Mouse (Mus musculus): ENCODE measurements around the gene Vwa3b. TPM values are rescaled to one million over a fixed set of nuclear protein-coding genes. Genes with fewer than 3 reads are reported as not detected.

Gene Vwa3b
- polyA plus RNA-seq (2016; fragmentation: Nextera tagmentation; extraction: Ambion mirVana), result 0.82 and 1.8 TPM in 2 replicates

DNA sequence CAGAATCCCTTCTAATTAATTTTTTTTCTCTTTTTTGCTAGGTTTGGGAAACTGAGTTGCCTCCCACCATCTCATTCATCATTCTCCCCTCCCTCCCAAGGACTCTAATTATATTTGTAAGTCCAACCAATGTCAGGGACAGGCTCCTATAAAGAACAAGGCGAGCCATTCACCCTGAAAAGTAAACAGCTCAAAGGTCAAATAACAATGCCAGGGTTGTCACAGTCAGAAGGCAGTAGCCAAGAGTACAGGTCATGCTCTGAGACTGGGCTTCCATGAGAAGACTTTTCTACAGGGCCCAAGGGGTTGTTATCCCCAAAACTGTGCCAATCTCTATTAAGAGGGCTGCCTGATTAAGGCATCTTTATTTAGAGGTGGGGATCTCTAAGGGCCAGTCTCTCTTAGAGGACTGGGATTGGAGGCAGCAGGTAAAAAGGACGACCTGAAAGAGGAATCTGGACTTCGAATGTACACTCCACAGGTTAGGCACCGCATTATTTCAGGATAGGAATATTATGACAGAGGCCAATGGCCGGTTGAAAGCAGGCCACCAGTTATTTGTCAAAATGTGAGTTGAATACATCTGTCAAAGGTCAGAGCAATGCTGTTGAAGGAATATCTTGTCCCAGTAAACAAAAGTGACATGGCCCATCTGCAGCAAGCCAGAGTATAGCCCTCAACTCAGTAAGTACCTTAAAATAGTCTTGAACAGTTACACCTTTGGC is at the start of gene Vwa3b:
Gene Vwa3b (plus strand): TSS at position 635 of the 725 bp plus-strand sequence.
- no peak for ATAC-seq (ENCODE audit: low FRiP score)
- no peak within 1 kb of the TSS for H3K9ac ChIP-seq
- peaks cover 9% of the 10 kb centered on the region for H3K4me1 ChIP-seq
- H3K4me3 ChIP-seq (replicated peaks), result no peak within 1 kb of the TSS
- no peaks in the 10 kb centered on the region for H3K36me3 ChIP-seq (replicated peaks)
- H3K27me3 ChIP-seq, result no peaks in the 10 kb centered on the region; the same call in 1 of the 2 replicates
- H3K4me2 ChIP-seq, result no peak within 1 kb of the TSS
- 79% methylated on average over 5 of the region's 5 CpGs for WGBS
- H3K9me3 ChIP-seq, result no peaks in the 10 kb centered on the region
- no peak within 1 kb of the TSS for H3K27ac ChIP-seq

DNA sequence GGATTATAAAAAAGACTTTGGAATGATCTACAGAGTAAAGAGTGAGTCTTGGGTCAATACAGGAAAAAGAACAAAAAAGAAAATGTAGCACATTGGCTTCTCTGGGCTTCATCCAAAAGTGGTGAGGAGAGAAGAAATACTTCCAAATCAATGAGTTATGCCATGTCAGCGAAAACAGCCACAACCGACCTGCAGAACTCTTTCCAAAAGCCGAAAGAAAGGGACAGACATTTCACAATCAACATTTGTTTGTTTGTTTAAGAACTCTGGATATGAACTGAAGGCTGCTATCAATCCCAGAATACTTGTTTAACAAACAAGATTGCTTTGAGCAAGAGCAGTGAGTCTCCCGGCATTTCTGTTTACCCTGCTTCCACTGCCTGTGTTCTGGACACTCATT is 49.6 kb upstream of the Vwa3b start:
- Histone ChIP-seq H3K9ac (no peak overlapping the region), H3K27ac (no peak overlapping the region), H3K9me3 (0 out of 2 replicates have a peak, but pooled peaks cover 3% of the 10 kb centered on the region), H3K27me3 (no peaks in the 10 kb centered on the region), H3K36me3 (replicated peaks) (no peaks in the 10 kb centered on the region), H3K4me1 (no peaks in the 10 kb centered on the region), H3K4me2 (no peak overlapping the region), H3K4me3 (replicated peaks) (no peak overlapping the region)
- no peak for ATAC-seq (ENCODE audit: low FRiP score)
- WGBS, result 93% methylated on average over 4 of the region's 4 CpGs

DNA sequence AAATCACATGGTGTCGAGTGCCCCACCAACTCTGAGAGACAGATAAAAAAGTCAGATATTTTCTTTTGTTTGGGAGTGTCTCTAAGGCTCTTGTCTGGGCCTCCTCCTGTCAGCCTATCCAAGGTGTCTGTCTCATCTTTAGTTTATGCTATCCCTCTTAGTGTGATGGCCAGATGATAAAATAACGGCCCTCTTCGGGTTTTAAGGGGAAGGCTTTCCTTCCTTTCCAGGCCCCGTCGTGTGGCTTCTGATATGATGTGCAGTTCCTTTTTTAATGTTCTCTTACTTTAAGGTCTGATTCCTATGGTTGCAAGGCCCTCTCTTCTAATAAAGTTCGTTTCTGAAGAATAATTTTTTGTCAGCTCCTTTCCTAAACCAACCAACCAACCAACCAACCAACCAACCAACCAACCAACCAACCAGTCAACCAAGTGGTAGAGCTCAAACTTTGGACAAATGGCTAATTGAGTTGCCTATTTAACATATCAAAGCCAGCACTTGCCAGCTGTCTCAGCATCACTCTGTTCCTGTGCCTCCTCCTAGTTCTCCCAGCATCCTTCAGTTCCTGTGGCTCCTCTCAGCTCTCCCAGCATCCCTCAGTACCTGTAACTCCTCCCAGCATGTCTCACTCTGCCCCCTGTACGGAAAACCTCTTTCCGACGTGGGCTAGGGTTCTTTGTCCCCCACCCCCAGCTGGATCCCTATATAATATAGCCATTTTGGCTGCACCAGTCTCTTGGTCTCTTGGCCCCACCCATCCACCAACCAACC is 44.0 kb upstream of the Vwa3b start:
- no peak overlapping the region for H3K4me2 ChIP-seq
- no peaks in the 10 kb centered on the region for H3K36me3 ChIP-seq (replicated peaks)
- no peak overlapping the region for H3K27ac ChIP-seq
- WGBS, result 87% methylated on average over 9 of the region's 9 CpGs
- no peak overlapping the region for H3K4me3 ChIP-seq (replicated peaks)
- ATAC-seq (ENCODE audit: low FRiP score), result no peak
- peaks cover 22% of the 10 kb centered on the region for H3K4me1 ChIP-seq
- H3K9me3 ChIP-seq, result no peaks in the 10 kb centered on the region
- peaks cover 18% of the 10 kb centered on the region for H3K27me3 ChIP-seq
- no peak overlapping the region for H3K9ac ChIP-seq

DNA sequence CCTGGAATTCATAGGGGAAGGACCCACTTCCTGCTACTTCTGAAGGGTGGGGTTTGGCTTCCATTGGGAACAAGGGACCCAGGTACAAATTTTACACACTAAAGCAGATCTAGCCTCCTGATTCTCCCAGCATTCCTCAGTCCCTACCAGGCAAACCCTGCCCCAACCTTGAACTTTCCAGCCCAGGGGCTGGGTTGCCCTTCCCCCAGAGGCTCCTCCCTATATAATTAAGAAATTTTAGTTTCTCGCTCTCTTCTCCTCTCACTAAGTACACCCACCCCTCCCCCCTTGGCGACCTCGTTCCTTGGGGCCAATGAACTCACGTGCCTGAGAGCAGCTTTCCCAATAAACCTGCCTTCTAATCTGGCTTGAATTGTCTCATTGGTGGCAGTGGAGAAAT is 42.6 kb upstream of the Vwa3b start:
- Histone ChIP-seq H3K4me2 (no peak overlapping the region), H3K27ac (no peak overlapping the region), H3K4me3 (replicated peaks) (no peak overlapping the region), H3K27me3 (peaks cover 18% of the 10 kb centered on the region), H3K9ac (no peak overlapping the region), H3K36me3 (replicated peaks) (no peaks in the 10 kb centered on the region), H3K4me1 (peaks cover 22% of the 10 kb centered on the region), H3K9me3 (no peaks in the 10 kb centered on the region)
- 29% methylated on average over 4 of the region's 4 CpGs for whole genome bisulfite sequencing
- no peak for ATAC-seq (ENCODE audit: low FRiP score)

DNA sequence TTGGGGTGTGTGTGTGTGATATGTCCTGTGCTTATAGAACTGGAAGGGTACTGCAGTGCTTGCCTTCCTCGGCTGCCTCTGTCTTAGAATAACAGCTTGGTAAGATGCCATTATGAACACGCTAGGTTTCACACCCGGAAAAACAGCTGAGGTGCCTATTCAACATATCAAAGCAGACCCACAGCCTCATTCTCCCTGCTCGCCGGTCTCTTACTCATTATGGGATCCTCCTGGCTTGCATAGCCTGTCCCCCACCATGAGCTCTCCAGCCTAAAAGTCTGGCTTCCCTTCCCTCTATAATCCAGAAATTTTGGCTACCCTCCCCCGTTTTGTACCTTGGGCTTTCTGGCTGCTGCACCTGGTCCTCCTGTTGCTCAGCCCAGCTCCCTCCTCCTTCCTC is 42.0 kb upstream of the Vwa3b start:
- Histone ChIP-seq H3K9me3 (no peaks in the 10 kb centered on the region), H3K4me2 (no peak overlapping the region), H3K4me3 (replicated peaks) (no peak overlapping the region), H3K9ac (no peak overlapping the region), H3K36me3 (replicated peaks) (no peaks in the 10 kb centered on the region), H3K4me1 (peaks cover 22% of the 10 kb centered on the region), H3K27me3 (peaks cover 18% of the 10 kb centered on the region), H3K27ac (peak overlapping the region; percentile 20; the same call in 1 of the 2 replicates)
- 20% methylated on average over 6 of the region's 6 CpGs for WGBS
- ATAC-seq (ENCODE audit: low FRiP score), result no peak

DNA sequence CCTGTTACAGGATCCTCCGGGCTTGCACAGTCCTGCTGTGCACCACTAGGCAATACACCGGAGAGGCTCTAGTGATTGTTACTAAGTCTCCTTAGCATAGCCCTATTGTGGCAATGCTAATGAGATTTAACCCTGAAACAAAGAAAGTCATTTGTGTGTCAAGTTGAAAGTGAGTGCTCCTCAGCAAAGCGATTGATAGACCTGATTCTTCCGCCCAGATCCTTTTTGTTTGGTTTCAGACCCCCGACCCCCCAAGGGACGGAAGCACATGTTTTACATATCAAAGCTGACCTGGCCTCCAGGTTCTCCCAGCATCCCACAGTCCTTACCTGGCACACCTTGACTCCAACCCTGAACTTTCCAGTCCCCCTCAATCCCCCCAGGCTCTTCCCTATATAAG is 40.5 kb upstream of the Vwa3b start:
- WGBS, result 10% methylated on average over 6 of the region's 6 CpGs
- no peak overlapping the region for H3K4me3 ChIP-seq (replicated peaks)

DNA sequence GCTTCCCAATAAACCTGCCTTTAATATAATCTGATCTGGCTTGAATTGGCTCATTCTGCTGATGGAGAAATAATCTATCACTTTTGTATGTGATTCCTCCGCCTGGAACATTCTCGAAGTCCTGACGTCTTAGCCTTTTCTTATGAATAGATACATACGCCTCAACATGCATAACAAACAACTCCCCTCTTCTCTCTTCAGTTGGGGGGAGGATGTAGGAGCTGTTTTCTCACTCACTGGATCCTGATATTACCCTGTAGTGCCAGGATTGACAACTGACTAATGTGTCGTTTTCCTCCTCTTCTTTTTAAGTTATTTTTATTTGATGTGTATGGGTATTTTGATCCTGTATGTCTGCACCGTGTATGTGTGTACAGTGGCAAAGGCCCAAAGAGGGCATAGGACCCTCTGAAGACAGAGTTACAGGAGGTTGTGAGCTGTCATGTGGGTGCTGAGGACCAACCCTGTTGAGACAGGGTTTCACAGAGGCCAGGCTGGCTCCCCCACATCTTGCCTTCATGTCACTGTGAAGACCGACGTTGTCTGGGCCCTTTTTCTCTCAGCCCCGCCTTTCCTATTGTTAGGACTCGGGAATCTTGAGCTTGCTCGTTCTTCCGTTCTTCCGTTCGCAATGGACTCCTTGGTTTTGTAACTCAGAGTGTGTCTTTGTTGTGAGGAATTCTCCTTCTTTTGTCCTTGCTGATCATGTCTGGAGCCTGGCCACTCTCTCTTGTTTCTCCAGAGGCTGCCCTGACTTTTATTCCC is 39.8 kb upstream of the Vwa3b start:
- ATAC-seq (ENCODE audit: low FRiP score), result no peak
- Histone ChIP-seq H3K9me3 (no peaks in the 10 kb centered on the region), H3K36me3 (replicated peaks) (no peaks in the 10 kb centered on the region), H3K27ac (no peak overlapping the region), H3K4me2 (no peak overlapping the region), H3K4me3 (replicated peaks) (no peak overlapping the region), H3K9ac (no peak overlapping the region), H3K27me3 (peaks cover 18% of the 10 kb centered on the region), H3K4me1 (peaks cover 22% of the 10 kb centered on the region)
- WGBS, result 28% methylated on average over 14 of the region's 14 CpGs

More for the DNA sequence above, 40.5 kb upstream of the Vwa3b start:
- Histone ChIP-seq H3K27me3 (peaks cover 18% of the 10 kb centered on the region), H3K27ac (no peak overlapping the region), H3K9me3 (no peaks in the 10 kb centered on the region), H3K4me1 (peaks cover 22% of the 10 kb centered on the region), H3K9ac (no peak overlapping the region), H3K36me3 (replicated peaks) (no peaks in the 10 kb centered on the region), H3K4me2 (no peak overlapping the region)
- no peak for ATAC-seq (ENCODE audit: low FRiP score)

DNA sequence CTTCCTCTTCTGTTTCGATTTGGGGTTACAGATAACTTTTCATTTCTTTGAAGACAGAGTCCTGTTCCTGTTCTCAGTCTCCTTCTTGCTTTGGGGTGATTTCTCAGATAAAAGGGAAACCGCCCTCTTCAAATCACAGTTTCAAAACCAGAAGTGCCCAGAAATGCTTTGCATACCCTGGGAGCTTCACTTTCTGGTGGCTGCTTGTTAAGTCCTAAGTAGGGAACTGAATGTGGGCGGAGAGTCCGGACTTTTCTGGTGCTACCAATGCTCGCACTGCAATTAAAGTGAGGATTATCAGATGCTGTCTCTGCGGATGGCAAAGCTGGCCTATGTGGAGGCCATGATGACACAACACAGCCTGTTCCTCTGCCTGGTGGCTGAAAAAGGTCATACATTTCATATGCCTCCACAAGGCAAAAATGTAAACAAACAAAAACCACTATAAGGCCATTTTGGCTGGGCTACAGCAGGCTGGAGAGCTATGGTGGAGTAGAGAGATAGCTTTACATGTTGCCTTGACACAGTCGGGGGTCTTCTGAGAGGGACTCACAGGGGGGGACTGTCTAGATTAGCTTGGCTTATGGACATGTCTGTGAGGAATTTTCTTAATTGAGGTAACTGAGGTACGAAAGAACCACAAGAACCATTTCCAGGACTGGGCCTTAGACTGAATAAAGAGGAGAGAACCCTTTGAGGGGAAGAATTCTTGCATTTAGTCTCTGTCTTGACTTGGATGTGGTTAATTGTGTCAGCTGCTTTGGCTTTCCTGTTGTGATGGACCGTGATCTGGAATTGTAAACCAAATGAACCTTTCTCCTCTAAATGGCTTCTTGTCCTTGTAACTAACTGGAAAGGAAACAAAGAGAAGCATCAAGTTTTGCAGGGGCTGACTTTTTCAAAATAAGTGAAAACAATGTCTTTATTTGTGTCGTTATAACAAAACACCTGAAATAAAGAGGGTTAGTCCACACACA is 38.9 kb upstream of the Vwa3b start:
- Histone ChIP-seq H3K9ac (no peak overlapping the region), H3K36me3 (replicated peaks) (no peaks in the 10 kb centered on the region), H3K4me3 (replicated peaks) (no peak overlapping the region), H3K27ac (no peak overlapping the region), H3K4me2 (no peak overlapping the region), H3K9me3 (no peaks in the 10 kb centered on the region), H3K4me1 (peaks cover 22% of the 10 kb centered on the region), H3K27me3 (peaks cover 18% of the 10 kb centered on the region)
- no peak for ATAC-seq (ENCODE audit: low FRiP score)
- WGBS, result 75% methylated on average over 10 of the region's 10 CpGs

DNA sequence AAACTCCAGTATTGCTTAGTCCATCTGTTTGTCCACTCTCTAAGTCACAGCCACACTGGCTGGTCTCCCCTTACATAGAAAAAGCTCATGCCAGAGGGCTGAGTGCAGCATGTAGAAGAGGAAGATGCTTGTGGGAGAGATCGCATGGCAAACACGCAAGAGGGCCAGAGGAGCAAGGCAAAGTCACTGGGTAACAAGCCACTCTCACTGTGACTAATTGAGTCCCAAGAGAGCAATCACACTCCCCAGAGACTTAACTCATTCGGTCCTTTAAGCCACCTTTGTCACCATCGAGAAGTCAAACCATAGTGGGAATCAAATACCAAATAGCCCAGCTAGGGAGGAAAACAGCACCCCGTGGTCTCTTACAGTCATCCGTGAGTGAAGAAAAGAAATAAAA is 38.2 kb upstream of the Vwa3b start:
- WGBS, result 82% methylated on average over 6 of the region's 6 CpGs
- no peak for ATAC-seq (ENCODE audit: low FRiP score)
- no peak overlapping the region for H3K4me3 ChIP-seq (replicated peaks)

DNA sequence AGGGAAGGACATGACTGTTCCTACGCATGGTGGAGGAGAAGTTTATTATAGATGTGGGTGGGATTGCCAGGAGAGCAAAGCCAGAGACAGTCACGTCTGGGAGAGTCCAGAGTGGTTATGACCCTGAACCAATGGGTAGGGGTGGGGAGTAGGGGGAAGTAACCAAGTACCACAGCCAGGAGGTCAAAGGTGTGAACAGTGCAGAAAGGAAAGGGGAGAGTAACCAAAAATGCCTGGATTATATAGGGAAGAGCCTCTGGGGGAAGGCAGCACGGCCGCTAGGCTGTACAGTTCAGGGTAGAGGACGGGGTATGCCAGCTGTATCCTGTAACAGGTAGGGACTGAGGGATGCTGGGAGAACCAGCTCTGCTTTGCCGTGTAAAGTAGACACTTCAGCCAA is 37.8 kb upstream of the Vwa3b start:
- no peak overlapping the region for H3K4me3 ChIP-seq (replicated peaks)
- H3K27me3 ChIP-seq, result peaks cover 18% of the 10 kb centered on the region
- no peak overlapping the region for H3K27ac ChIP-seq
- ATAC-seq (ENCODE audit: low FRiP score), result no peak
- H3K36me3 ChIP-seq (replicated peaks), result no peaks in the 10 kb centered on the region
- peaks cover 22% of the 10 kb centered on the region for H3K4me1 ChIP-seq
- 85% methylated on average over 6 of the region's 6 CpGs for whole genome bisulfite sequencing
- H3K4me2 ChIP-seq, result no peak overlapping the region
- no peaks in the 10 kb centered on the region for H3K9me3 ChIP-seq
- H3K9ac ChIP-seq, result no peak overlapping the region

More for the DNA sequence above, 38.2 kb upstream of the Vwa3b start:
- Histone ChIP-seq H3K4me1 (peaks cover 22% of the 10 kb centered on the region), H3K27ac (no peak overlapping the region), H3K27me3 (peaks cover 18% of the 10 kb centered on the region), H3K36me3 (replicated peaks) (no peaks in the 10 kb centered on the region), H3K4me2 (no peak overlapping the region), H3K9me3 (no peaks in the 10 kb centered on the region), H3K9ac (no peak overlapping the region)

DNA sequence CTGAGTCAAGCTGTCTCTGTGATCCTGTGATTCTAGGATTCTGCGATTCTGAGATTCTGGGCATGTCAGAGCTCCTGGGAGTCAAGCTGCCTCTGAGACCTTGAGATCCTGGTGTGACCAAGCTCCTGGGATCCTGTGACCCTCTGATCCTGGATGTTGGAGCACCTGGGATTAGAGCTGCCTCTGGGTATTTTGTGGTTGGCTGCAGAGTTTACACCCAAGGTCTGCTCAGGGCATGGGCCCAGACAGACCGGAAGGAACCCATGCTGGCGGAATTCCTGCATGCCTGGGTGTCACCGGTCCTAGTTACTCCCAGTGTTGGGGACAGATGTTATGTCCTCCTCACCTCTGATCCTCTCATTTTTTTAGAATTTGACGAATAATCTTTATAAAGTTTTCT is 32.1 kb upstream of the Vwa3b start:
- no peaks in the 10 kb centered on the region for H3K36me3 ChIP-seq (replicated peaks)
- 89% methylated on average over 5 of the region's 5 CpGs for WGBS
- H3K4me2 ChIP-seq, result no peak overlapping the region
- no peaks in the 10 kb centered on the region for H3K4me1 ChIP-seq
- H3K4me3 ChIP-seq (replicated peaks), result no peak overlapping the region
- no peak for ATAC-seq (ENCODE audit: low FRiP score)
- H3K9me3 ChIP-seq, result no peaks in the 10 kb centered on the region
- H3K27ac ChIP-seq, result no peak overlapping the region
- H3K9ac ChIP-seq, result no peak overlapping the region
- no peaks in the 10 kb centered on the region for H3K27me3 ChIP-seq

Measured in forebrain, embryonic 12.5 days (tissue).